Mouse (Mus musculus): ENCODE measurements at regions not wholly inside any gene's neighbourhood (a gene's known extent, or its start where the extent isn't known, plus 50 kb on each side); places are given as distances from the start of the nearest gene placed in this dataset.

- DNase-seq: no peak
Measured at GRCm38 (mm10) chr4:152724741-152725140, 247.1 kb upstream of the Kcnab2 start.

- no peak for DNase-seq
Measured at GRCm38 (mm10) chr4:152724026-152724425, 246.4 kb upstream of the Kcnab2 start.

DNA sequence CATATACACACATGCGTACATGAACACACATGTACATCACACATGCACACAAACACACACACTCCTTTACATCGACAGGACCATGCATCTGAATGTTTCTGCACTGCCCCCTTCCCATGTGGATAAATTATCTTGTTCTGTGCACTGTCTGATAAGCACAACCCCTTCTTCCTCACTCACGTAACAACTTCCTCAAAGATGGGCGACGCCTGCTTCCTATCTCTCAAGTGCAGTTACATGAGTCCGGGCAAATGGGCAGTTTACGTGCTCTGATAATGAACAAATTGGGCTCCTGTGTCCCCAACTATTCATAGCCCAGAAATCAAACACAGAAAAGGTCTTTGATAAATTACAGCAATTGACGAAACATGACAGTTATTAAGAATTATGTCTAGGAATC is 242.9 kb upstream of the Kcnab2 start:
- no peak for DNase-seq

DNA sequence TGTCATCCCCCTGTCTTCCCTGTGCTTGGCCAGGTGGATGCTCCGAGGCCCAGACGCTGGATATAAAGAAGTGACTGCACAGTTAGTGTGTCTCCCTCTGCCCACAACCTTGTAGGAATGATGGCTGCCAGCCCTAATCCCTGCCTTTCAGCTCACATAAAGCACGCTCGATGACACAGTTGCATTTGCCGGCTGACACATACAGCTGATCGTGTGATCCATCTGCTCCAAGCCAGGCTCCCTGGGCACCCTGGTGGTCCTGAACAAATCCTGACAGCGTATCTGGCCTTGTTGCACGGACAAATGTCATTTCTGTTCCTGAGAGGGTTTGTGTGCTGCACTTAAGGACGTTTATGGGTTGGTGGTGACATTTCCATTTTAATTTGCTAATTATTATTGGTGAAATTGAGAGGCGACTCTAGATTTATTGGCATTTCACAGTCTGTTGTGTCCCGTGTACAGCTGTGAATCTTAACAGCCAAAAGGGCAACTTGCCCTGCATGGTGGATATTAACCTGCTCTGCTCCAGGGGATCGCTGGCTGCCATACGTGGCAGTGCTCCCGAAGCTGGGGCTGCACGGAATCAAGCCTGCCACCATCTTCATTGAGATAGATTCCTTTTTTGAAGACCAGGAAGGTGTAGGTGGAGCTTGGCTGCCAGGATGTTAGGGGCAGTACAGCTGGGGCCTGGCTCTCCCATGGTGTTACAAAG is 241.9 kb upstream of the Kcnab2 start:
- DNase-seq: no peak

GRCm38 (mm10) chr4:152710339-152710738 is 232.7 kb upstream of the Kcnab2 start:
- DNase-seq: no peak

DNA sequence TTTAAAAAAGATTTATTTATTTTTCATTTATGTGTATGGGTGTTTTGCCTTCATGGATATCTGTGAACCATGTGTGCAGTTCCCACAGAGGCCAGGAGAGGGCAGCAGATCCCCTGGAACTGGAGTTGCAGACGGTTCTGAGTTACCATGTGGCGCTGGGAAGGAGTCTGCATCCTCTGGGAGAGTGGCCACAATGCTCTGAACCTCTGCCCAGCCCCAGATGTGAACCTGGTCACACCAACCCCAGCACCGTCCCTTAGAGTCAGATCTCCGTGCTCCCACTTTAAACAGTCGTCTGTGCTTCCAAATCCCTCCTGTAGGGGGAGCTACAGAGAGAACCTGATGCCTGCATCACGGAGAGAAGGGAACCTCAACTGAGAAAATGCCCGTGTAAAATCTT is 222.5 kb upstream of the Kcnab2 start:
- DNase-seq: peak; percentile 41

DNA sequence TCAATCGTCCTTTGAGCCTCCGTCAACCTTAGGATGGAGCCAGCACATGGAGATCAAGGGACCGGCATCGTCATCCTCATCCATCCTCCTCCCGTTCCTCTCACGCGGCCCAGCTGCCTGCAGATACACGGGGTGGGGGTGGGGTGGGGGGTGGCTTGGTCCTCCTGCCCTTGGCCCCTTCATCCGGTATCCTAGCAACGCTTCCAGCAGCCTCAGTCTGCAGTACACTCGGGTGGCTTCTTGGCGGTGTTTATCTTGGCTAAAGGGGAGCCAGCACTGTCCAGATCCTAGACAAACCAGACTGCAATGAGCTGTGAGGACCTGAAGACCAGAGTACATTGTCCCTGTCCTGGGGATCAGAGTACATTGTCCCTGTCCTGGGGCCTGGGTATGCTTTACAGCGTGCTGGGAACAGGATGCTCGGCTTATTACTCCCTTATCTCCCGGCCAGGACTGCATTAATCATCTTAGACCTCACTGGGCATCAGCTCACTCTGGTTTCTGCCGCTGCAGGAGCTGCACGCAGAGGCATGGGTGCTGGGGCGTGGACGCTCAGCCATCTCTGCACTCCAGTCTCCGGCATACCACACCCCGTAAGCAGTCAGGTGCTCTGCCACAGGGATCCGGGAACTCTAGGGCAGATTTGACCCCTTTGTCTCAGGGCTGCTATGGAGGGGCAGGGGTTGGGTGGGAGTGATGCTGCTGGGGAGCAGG is 219.7 kb upstream of the Kcnab2 start:
- no peak for DNase-seq

DNA sequence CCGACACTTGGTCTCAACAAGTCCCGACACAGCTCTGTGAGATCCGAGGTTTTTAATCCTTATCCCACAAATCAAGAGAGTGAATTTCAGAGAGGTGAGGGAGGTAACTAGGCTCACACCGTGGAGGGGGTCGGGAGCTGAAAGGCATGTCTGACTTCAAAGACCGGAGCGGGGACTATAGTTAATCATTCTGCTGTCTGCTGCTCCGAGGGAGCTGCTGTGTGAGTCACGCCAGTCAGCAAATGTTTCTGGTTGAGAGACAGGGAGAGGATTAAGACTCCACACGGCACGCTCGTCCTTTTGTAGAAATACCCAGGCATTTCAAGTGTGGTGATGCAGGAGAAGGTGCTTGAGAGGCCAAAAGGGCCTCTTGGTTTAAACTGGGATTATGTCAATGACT is 214.1 kb upstream of the Kcnab2 start:
- DNase-seq: no peak

DNA sequence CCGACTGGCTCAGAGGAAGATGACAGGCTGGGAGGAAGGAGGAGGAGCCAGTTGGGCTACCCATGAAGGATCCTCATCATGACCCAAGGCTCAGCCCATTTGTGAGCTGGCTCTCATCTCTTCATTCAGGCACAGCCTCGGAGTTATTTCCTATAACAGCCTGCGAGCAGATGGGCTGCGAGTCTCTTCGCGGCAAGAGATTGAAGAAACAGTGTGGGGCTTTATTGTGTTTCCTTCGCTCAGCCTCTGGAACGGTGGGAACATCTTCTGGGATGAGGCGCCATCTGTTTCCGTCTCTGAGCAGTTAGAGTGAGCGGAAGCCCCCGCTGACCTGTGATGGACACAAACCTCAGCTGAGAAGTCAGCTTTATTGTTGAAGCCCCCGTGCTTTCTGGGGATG is 213.6 kb upstream of the Kcnab2 start:
- no peak for DNase-seq

- no peak for DNase-seq
Measured at GRCm38 (mm10) chr4:152690766-152691165, 213.1 kb upstream of the Kcnab2 start.

DNA sequence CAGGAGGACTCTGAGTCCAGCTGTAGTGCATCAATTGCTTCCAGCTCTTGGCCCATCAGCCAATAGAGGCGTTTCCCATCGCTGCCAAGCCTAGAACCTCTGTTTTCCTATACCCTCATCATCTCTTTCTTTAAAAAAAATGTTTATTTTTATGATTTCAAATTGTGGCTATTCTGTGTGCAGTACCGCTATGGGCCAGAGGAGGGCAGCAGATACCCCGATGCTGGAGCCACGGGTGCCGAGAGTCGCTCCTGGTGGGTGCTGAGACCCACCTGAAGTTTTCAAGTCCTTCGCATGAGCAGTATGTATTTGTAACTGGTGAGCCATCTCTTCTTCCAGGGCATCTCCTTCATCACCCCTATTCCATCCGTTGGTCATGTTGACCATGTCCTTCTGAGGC is 212.2 kb upstream of the Kcnab2 start:
- no peak for DNase-seq

GRCm38 (mm10) chr4:152686509-152687081 is 208.9 kb upstream of the Kcnab2 start:
- DNase-seq: no peak

DNA sequence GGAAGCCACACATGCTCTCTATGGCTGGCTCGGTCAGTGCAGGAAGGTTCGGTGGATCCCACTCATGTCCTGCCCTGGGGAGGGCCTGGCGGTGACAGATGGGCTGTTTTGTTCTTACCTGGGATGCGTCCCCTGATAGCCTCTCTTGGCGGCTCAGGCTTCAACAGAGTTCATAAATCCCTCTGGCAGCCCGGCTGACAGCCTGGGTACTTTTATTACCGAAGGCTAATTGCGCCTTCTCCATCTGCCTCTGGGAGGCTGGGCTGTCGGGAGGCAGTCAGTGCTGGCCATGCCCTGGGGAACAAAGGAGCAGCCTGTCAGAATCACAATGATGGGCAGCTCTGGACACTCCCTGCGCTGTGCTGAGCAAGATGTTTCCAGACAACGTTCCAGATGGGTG is 196.5 kb upstream of the Kcnab2 start:
- DNase-seq: no peak

- peak; percentile 50 for DNase-seq
Measured at GRCm38 (mm10) chr4:152663482-152663881, 185.8 kb upstream of the Kcnab2 start.

GRCm38 (mm10) chr4:152663069-152663468 is 185.4 kb upstream of the Kcnab2 start:
- DNase-seq: no peak

DNA sequence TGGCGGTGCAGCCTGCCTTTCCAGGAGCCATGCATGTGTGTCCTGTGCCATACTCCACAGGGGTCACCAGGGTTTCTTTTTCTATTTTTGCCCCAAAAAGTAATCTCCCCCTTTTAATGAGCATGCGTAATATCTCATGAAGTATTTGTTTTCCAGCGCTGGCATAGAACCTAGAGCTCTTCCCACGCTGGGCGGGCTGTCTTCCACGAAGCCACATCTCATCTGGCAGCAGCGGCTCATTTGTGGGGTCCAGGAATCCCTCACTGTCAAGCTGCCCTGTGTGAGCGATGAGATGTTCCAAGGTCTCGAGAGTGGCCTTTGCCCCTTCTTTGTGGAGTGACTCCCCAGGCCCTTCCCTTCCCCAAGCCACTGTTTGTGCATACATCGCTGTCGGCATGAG is 184.8 kb upstream of the Kcnab2 start:
- no peak for DNase-seq

DNA sequence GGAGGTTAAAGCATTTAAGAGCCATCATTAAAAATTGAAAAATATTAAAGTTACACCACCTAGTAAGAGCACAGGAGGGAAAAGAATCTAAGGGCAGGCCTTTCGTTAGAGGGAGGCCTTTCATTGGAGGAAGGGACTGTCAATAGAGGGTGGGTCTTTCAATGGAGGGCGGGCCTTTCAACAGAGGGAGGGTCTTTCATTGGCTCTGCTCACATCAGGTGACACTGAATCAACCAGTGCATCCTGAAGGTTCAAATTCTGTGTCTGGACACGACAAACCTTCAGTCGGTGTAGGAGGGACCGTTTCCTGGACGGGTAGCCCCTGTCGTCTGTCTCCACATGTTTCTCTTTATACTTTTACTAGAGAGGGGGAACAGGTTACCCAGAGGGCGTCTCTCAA is 172.5 kb upstream of the Kcnab2 start:
- no peak for DNase-seq

DNA sequence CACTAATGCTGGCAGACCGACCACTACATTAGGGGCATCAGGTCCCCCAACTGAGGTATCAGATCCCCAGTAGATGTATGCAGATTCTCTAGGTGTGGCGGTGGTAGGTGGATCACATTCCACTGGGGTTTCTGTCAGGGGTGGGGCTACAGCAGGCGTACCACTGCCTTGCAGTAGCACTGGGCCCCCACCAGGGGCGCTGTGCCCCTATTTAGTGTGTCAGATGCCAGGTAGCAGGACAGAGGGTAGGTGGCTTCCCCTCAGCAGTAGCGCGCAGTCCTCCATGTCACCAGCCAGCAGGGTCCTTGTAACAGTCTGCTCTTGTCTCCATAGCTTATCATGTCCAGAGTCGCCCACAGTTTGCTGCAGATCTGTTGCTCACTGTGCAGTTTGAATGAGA is 169.9 kb upstream of the Kcnab2 start:
- DNase-seq: peak; percentile 46

- DNase-seq: no peak
Measured at GRCm38 (mm10) chr4:152647084-152647483, 169.4 kb upstream of the Kcnab2 start.

- DNase-seq: no peak
Measured at GRCm38 (mm10) chr4:152637088-152637487, 159.4 kb upstream of the Kcnab2 start.

- DNase-seq: no peak
Measured at GRCm38 (mm10) chr4:152633896-152634295, 156.2 kb upstream of the Kcnab2 start.

DNA sequence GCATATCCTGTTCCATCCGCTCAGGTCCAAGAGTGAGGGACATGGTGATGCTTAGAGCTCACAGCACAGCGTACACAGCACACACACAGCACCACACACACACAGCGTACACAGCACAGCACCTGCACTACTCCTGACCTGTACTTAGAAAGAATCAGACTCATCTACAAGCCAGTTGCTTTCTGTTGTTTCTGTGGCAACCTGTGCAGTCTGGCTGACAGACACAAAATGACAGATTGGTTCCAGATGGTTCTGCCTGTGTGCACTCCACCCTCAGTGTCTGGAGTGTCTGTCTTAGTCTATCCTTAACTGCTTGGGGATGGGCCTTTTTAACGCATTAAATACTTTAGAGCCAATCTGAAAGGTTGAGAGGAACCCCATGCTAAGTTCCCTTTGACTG is 150.4 kb upstream of the Kcnab2 start:
- DNase-seq: no peak

- peak; percentile 49 for DNase-seq
Measured at GRCm38 (mm10) chr4:152625032-152626003, 147.6 kb upstream of the Kcnab2 start.
